Mouse (Mus musculus): ENCODE measurements around the gene Dlx2. TPM values are rescaled to one million over a fixed set of nuclear protein-coding genes. Genes with fewer than 3 reads are reported as not detected.

Dlx2 gene
- polyA plus RNA-seq (2011; ENCODE audit: insufficient read depth, insufficient read length, low replicate concordance, missing spikeins), result not detected in 2 replicates

- Histone ChIP-seq H3K27ac (ENCODE audit: control insufficient read depth, insufficient read depth, low read depth, low read length, poor library complexity) (no peak within 1 kb of the TSS; the same call in 1 of the 2 replicates), H3K4me3 (replicated peaks; ENCODE audit: control insufficient read depth, low read depth, low read length) (no peak within 1 kb of the TSS), H3K4me1 (ENCODE audit: control insufficient read depth, insufficient read depth, low read length) (no peaks in the 10 kb centered on the region; the same call in none of the 2 replicates)
- no peak for TF ChIP-seq CTCF (IDR thresholded peaks at IDR 0.05; ENCODE audit: control insufficient read depth, insufficient read depth, low read length)
- TF ChIP-seq POLR2A (IDR thresholded peaks at IDR 0.05; ENCODE audit: borderline replicate concordance, control insufficient read depth, low read depth, low read length), result no peak
- WGBS, result 1% methylated on average over 37 of the region's 37 CpGs
Measured at GRCm38 (mm10) chr2:71546640-71547071, at the start of gene Dlx2. TSS of gene Dlx2 (minus strand) at chr2:71546754.

- Histone ChIP-seq H3K4me3 (replicated peaks; ENCODE audit: control insufficient read depth, low read depth, low read length) (peak overlapping the region; percentile 8), H3K27ac (ENCODE audit: control insufficient read depth, insufficient read depth, low read depth, low read length, poor library complexity) (0 out of 2 replicates have a peak overlapping the region, but pooled peaks have one; percentile 9), H3K4me1 (ENCODE audit: control insufficient read depth, insufficient read depth, low read length) (peaks cover 2% of the 10 kb centered on the region; the same call in 1 of the 2 replicates)
- WGBS, result 9% methylated on average over 7 of the region's 7 CpGs
- TF ChIP-seq POLR2A (IDR thresholded peaks at IDR 0.05; ENCODE audit: borderline replicate concordance, control insufficient read depth, low read depth, low read length), result no peak
- no peak for TF ChIP-seq CTCF (IDR thresholded peaks at IDR 0.05; ENCODE audit: control insufficient read depth, insufficient read depth, low read length)
Measured at GRCm38 (mm10) chr2:71594466-71594865, 47.9 kb upstream of the Dlx2 start.

GRCm38 (mm10) chr2:71589114-71589513 is 42.6 kb upstream of the Dlx2 start:
- Histone ChIP-seq H3K4me3 (replicated peaks; ENCODE audit: control insufficient read depth, low read depth, low read length) (no peak overlapping the region), H3K4me1 (ENCODE audit: control insufficient read depth, insufficient read depth, low read length) (no peaks in the 10 kb centered on the region; the same call in 1 of the 2 replicates), H3K27ac (ENCODE audit: control insufficient read depth, insufficient read depth, low read depth, low read length, poor library complexity) (no peak overlapping the region)
- TF ChIP-seq CTCF (IDR thresholded peaks at IDR 0.05; ENCODE audit: control insufficient read depth, insufficient read depth, low read length) (no peak), POLR2A (IDR thresholded peaks at IDR 0.05; ENCODE audit: borderline replicate concordance, control insufficient read depth, low read depth, low read length) (no peak)
- WGBS, result 80% methylated on average over 9 of the region's 9 CpGs

- TF ChIP-seq POLR2A (IDR thresholded peaks at IDR 0.05; ENCODE audit: borderline replicate concordance, control insufficient read depth, low read depth, low read length), result no peak
- no peak for TF ChIP-seq CTCF (IDR thresholded peaks at IDR 0.05; ENCODE audit: control insufficient read depth, insufficient read depth, low read length)
- no peaks in the 10 kb centered on the region; the same call in 1 of the 2 replicates for H3K4me1 ChIP-seq (ENCODE audit: control insufficient read depth, insufficient read depth, low read length)
- H3K4me3 ChIP-seq (replicated peaks; ENCODE audit: control insufficient read depth, low read depth, low read length), result no peak overlapping the region
- 59% methylated on average over 5 of the region's 5 CpGs for WGBS
- no peak overlapping the region for H3K27ac ChIP-seq (ENCODE audit: control insufficient read depth, insufficient read depth, low read depth, low read length, poor library complexity)
Measured at GRCm38 (mm10) chr2:71581488-71581887, 34.9 kb upstream of the Dlx2 start.

- no peaks in the 10 kb centered on the region; the same call in 1 of the 2 replicates for H3K4me1 ChIP-seq (ENCODE audit: control insufficient read depth, insufficient read depth, low read length)
- TF ChIP-seq CTCF (IDR thresholded peaks at IDR 0.05; ENCODE audit: control insufficient read depth, insufficient read depth, low read length) (peak; percentile 39; the same call in 1 of the 2 replicates), POLR2A (IDR thresholded peaks at IDR 0.05; ENCODE audit: borderline replicate concordance, control insufficient read depth, low read depth, low read length) (no peak)
- H3K4me3 ChIP-seq (replicated peaks; ENCODE audit: control insufficient read depth, low read depth, low read length), result peak overlapping the region; percentile 57
- H3K27ac ChIP-seq (ENCODE audit: control insufficient read depth, insufficient read depth, low read depth, low read length, poor library complexity), result peak overlapping the region; percentile 64
- WGBS, result 3% methylated on average over 50 of the region's 50 CpGs
Measured at GRCm38 (mm10) chr2:71580632-71581466, 34.3 kb upstream of the Dlx2 start.

- 73% methylated on average over 2 of the region's 2 CpGs for WGBS
- TF ChIP-seq POLR2A (IDR thresholded peaks at IDR 0.05; ENCODE audit: borderline replicate concordance, control insufficient read depth, low read depth, low read length), result no peak
- TF ChIP-seq CTCF (IDR thresholded peaks at IDR 0.05; ENCODE audit: control insufficient read depth, insufficient read depth, low read length), result no peak
- no peak overlapping the region for H3K27ac ChIP-seq (ENCODE audit: control insufficient read depth, insufficient read depth, low read depth, low read length, poor library complexity)
- no peaks in the 10 kb centered on the region; the same call in 1 of the 2 replicates for H3K4me1 ChIP-seq (ENCODE audit: control insufficient read depth, insufficient read depth, low read length)
- H3K4me3 ChIP-seq (replicated peaks; ENCODE audit: control insufficient read depth, low read depth, low read length), result no peak overlapping the region
Measured at GRCm38 (mm10) chr2:71577059-71577458, 30.5 kb upstream of the Dlx2 start.

- WGBS, result 61% methylated on average over 4 of the region's 4 CpGs
- TF ChIP-seq POLR2A (IDR thresholded peaks at IDR 0.05; ENCODE audit: borderline replicate concordance, control insufficient read depth, low read depth, low read length) (no peak), CTCF (IDR thresholded peaks at IDR 0.05; ENCODE audit: control insufficient read depth, insufficient read depth, low read length) (no peak)
- Histone ChIP-seq H3K4me3 (replicated peaks; ENCODE audit: control insufficient read depth, low read depth, low read length) (no peak overlapping the region), H3K4me1 (ENCODE audit: control insufficient read depth, insufficient read depth, low read length) (no peaks in the 10 kb centered on the region; the same call in 1 of the 2 replicates), H3K27ac (ENCODE audit: control insufficient read depth, insufficient read depth, low read depth, low read length, poor library complexity) (no peak overlapping the region)
Measured at GRCm38 (mm10) chr2:71573736-71574135, 27.2 kb upstream of the Dlx2 start.

- Histone ChIP-seq H3K4me1 (ENCODE audit: control insufficient read depth, insufficient read depth, low read length) (no peaks in the 10 kb centered on the region; the same call in 1 of the 2 replicates), H3K27ac (ENCODE audit: control insufficient read depth, insufficient read depth, low read depth, low read length, poor library complexity) (no peak overlapping the region), H3K4me3 (replicated peaks; ENCODE audit: control insufficient read depth, low read depth, low read length) (no peak overlapping the region)
- no peak for TF ChIP-seq CTCF (IDR thresholded peaks at IDR 0.05; ENCODE audit: control insufficient read depth, insufficient read depth, low read length)
- TF ChIP-seq POLR2A (IDR thresholded peaks at IDR 0.05; ENCODE audit: borderline replicate concordance, control insufficient read depth, low read depth, low read length), result no peak
- WGBS, result 76% methylated on average over 9 of the region's 9 CpGs
Measured at GRCm38 (mm10) chr2:71566466-71566865, 19.9 kb upstream of the Dlx2 start.
